Mouse (Mus musculus) R1 (cell line): ENCODE measurements around the gene Vtn.
A peak's percentile ranks its signal among the peaks of the same experiment; 100 is the strongest.

ENCODE experiments used
- DNase-seq: peaks from one replicate; pipeline ENCODE4 v3.0.0-alpha.2; 2018; ENCODE audit warnings: low read depth, low spot score

The Vtn gene

GRCm38 (mm10) chr11:78499004-78499403, at the start of gene Vtn:
Gene Vtn (plus strand): TSS chr11:78499091.
- DNase-seq, result no peak

- DNase-seq, result no peak
Measured at GRCm38 (mm10) chr11:78450337-78450736, 48.6 kb upstream of the Vtn start.

- DNase-seq, result peak; percentile 87
Measured at GRCm38 (mm10) chr11:78453675-78454074, 45.2 kb upstream of the Vtn start.

- DNase-seq, result peak; percentile 94
Measured at GRCm38 (mm10) chr11:78454276-78454675, 44.6 kb upstream of the Vtn start.

- peak; percentile 79 for DNase-seq
Measured at GRCm38 (mm10) chr11:78455308-78455707, 43.6 kb upstream of the Vtn start.

- no peak for DNase-seq
Measured at GRCm38 (mm10) chr11:78458740-78459139, 40.2 kb upstream of the Vtn start.

GRCm38 (mm10) chr11:78461894-78462293, 37.0 kb upstream of the Vtn start:
- peak; percentile 76 for DNase-seq

GRCm38 (mm10) chr11:78462669-78463068, 36.2 kb upstream of the Vtn start:
- DNase-seq, result no peak

GRCm38 (mm10) chr11:78463286-78464036, 35.4 kb upstream of the Vtn start:
- DNase-seq, result peak; percentile 68

GRCm38 (mm10) chr11:78465116-78465515, 33.8 kb upstream of the Vtn start:
- DNase-seq, result no peak

- peak; percentile 93 for DNase-seq
Measured at GRCm38 (mm10) chr11:78465568-78466180, 33.2 kb upstream of the Vtn start, which contains the start of gene Slc46a1. Gene Slc46a1 (plus strand): TSS chr11:78465697.

- no peak for DNase-seq
Measured at GRCm38 (mm10) chr11:78466242-78466912, 32.5 kb upstream of the Vtn start.

GRCm38 (mm10) chr11:78467515-78467914, 31.4 kb upstream of the Vtn start:
- no peak for DNase-seq

GRCm38 (mm10) chr11:78467932-78468331, 31.0 kb upstream of the Vtn start:
- DNase-seq, result no peak

- DNase-seq, result no peak
Measured at GRCm38 (mm10) chr11:78471326-78472103, 27.4 kb upstream of the Vtn start.

- DNase-seq, result no peak
Measured at GRCm38 (mm10) chr11:78475289-78475688, 23.6 kb upstream of the Vtn start.

- peak; percentile 55 for DNase-seq
Measured at GRCm38 (mm10) chr11:78483639-78484038, 15.3 kb upstream of the Vtn start.

- DNase-seq, result peak; percentile 85
Measured at GRCm38 (mm10) chr11:78488168-78488567, 10.7 kb upstream of the Vtn start.

GRCm38 (mm10) chr11:78490781-78491241, 8.1 kb upstream of the Vtn start:
- DNase-seq, result peak; percentile 81

- peak; percentile 77 for DNase-seq
Measured at GRCm38 (mm10) chr11:78495904-78496303, 3.0 kb upstream of the Vtn start.

GRCm38 (mm10) chr11:78497071-78497541, 1.8 kb upstream of the Vtn start:
- no peak for DNase-seq
